Mouse (Mus musculus) forelimb bud, embryonic 11.5 days (tissue): ENCODE results near the gene Rfesd.

Experiments used
- DNase-seq: peaks from one replicate; pipeline ENCODE4 v3.0.0-alpha.2; 2012; ENCODE audit warnings: low read depth, low spot score

The Rfesd gene

DNA sequence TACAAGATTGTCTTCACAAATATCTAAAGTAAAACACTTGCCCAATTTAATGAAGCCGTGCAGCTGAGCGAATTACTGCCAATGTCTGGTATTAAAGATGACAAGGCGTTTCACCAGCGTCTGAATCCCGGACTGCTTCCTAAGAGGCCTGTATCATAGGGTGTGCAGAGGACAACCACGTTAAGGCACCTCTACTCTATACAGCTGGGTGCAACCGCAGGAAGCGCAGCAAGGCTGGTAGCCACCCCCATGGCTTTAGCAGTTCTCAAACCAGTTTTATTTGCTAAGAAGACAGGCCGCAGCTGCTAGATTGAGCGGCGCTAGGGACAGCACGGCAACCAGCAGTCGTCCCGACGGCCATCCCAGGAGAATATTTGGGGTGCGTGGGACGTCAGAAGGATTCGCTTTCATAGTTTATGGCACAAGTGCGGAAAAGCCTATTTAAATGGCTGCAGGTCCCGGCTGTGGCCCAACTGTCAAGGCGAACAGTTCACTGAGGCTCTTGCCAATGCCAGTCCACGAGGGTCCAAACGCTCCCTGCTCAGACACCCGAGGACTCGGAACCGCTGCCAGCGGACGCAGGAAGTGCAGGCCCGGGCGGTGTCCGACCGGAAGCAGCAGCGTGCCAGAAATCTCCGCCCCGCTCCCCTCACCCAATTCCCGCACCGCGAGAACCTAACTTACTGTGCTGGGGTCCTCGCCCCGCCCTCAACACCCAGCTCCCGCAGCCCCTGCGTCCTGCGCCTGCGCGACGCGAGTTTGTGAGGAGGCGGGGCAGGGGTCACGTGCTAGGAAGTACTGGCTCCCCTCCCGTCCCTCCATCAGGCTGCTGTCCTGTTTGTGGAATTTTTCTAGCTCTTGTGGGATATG is at the start of gene Rfesd:
Rfesd (minus strand) TSS at position 746 of the 870 bp plus-strand sequence.
- DNase-seq = peak; percentile 98

DNA sequence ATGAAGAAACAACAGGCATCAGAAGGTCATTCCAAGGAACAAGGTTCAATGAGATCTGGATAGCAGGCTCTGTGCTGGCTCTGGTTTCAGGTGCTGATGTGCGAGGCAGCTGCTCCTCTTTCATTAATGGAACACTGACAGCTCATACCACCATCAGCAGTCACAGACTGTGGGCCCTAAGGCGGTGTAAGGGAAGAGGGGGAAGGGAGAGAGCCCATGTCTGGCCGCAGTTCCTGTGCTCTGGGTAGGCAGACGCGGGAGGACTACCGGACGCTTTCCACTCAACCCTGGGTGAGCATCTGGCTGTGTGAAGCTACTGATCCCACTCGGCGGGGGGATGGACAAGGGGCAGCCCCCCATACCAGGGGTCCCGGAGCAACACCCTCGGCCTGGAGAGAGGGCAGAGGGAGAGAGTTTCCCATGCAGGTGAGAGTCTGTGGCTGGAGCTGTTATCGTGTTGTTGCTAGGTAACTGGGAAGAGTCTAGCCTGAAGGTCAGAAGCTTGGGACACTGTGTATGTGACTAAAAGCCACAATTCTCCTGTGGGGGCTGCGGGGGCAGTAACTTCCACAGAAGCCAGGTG is 45.9 kb upstream of the Rfesd start:
- no peak for DNase-seq

DNA sequence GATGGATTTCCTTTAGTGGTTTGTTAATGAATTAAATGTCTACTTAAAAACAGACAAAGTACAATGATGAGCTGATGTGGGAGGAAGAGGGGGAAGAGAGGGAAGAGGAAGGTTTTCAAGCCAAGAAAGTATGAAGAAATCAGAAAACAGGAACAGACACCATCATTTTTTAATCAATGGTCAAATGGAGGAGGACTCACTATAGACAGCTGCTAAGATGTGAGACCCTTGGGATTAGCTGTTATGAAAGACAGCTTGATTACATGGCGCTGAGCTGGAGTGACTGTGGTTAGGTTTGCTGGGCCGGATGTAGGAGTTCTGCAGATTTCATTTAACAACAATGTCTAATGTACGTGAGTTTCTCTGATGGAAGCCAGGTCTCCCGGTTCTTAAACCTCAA is 45.0 kb upstream of the Rfesd start:
- DNase-seq = no peak

DNA sequence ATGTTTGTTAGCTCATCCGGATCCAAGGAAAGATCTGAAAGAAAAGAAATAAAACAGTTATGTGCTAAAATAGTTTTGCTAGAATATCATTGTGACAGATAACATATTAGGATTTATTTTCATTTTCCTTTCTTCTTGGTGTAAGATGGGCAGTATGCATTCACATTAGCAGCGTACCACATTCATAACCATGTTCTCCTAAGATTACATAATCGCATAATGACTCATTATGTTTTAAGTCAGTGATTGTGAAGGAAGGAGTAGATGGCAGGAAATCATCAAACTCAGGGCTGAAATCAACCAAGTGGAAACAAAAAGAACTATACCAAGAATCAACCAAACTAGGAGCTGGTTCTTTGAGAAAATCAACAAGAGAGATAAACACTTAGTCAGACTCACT is 44.0 kb upstream of the Rfesd start:
- no peak for DNase-seq

GRCm38 (mm10) chr13:76062126-76062525 is 43.6 kb upstream of the Rfesd start:
- no peak for DNase-seq

DNA sequence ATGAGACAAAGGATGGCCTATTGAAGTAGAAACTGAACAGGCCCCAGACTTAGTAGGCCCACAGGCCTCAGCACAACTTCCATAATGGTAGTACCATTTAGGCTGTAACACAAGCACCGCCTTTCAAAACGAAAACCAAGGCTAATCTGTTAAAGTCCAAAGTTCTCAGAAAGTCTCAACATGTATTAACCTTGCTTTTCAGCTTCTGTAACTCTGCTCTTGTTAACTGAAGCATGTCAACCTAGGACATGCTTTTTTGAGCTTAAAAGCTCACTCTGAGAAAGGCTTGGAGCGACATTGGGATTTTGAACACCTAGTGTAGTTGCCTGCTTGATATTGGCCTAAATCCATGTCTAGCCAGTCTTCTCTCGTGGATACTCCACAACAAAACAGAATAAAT is 41.1 kb upstream of the Rfesd start:
- no peak for DNase-seq

- DNase-seq = no peak
These were observed 38.9 kb upstream of the Rfesd start for GRCm38 (mm10) chr13:76057267-76058069.

GRCm38 (mm10) chr13:76056896-76057266 is 38.4 kb upstream of the Rfesd start, which contains the start of gene Gpr150:
TSS of gene Gpr150 (minus strand) at chr13:76056996.
- no peak for DNase-seq

- peak; percentile 80 for DNase-seq
These were observed 37.8 kb upstream of the Rfesd start for GRCm38 (mm10) chr13:76056261-76056724.

DNA sequence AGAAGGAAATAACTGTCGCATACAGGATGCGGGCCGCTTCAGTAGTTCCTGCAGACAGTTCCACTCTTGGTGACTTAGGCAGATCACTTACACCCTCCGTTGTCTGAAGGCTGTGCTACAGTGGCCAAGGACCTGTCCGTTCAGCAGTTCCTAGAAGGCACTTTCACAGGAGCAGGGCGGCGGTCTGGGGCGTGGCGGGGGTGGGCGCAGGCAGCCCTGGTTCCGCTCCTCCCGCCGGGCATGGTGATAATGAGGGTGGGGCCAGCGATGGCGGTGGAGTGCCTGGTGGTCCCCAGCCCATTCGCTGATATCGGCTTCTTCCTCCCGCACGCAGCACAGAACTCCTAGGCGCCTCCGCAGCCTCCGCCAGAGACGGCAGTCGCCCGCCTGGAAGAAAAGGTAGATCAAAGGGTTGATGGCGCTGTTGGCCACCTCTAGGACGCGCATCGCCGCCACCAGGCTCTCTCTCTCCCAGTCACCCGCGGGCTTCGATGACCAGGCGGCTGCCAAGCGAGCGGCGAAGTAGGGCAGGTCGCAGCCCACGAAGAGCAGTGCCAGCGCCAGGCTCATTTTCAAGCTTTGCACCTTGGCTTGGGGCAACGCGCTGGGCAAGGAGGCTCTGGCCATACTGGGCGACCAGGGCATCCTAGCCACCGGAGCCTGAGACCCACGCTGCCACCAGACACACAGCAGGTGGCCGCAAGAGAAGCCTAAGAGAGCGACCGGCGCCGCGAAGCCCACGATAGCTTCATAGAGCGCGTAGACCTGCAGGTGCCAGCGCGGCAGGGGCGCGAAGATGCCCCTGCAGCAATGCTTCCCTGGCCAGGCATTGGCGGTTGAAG is 37.1 kb upstream of the Rfesd start:
- peak; percentile 21 for DNase-seq

DNA sequence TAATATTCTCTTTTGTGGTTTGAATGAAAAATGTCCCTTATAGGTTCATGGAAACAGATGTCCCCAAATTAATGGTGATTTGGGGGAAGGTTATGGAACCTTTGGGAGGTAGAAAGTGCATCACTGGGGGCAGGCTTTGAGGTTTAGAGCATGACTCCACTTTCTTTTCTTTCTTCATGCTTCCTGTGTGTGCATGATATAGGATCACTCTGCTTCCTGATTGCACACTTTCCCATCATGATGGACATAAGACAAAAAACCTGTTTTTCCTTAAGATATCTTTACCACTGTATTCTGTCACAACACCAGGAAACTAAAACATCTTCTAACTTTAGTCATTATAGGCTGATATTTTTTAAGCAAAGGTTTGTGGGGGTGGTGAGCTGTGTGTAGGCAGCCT is 26.5 kb upstream of the Rfesd start:
- DNase-seq = no peak

DNA sequence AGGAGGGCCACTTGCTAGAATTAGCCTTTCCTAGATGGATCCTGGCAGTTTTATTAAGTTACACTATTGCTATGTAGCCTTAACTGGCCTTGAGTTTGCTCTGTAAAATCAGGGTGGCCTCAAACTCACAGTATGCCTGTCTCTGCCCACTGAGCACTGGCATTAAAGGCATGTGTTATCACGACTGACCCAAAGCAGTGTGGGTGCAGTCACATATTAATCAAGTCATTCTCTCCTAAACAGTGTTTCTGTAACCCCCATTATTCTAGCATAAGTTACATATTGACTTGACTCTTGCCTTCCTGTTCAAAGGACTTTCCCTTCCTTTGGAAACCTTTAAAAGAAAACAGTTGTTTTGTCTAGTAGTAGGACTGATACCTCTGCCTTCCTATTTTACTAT is 23.9 kb upstream of the Rfesd start:
- DNase-seq = no peak

DNA sequence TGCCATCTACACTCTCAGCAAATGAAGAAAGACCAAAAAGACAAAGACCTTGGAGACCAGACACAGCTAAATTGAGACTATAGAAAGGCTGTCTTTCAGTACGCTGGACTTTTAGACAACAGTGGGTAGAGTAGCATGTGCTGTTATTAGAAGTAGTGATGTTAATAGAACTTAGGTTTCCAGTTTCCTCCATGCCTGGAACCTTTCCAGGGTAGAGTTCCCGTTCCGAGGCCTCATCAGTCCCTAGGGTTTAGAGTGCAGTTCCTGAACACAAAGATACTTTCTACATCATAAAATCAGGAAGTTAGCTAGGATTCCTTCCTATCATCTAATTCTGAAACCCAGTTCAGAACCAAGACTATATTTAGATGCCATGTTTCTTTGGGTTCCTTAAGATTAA is 6.1 kb upstream of the Rfesd start:
- DNase-seq = no peak

DNA sequence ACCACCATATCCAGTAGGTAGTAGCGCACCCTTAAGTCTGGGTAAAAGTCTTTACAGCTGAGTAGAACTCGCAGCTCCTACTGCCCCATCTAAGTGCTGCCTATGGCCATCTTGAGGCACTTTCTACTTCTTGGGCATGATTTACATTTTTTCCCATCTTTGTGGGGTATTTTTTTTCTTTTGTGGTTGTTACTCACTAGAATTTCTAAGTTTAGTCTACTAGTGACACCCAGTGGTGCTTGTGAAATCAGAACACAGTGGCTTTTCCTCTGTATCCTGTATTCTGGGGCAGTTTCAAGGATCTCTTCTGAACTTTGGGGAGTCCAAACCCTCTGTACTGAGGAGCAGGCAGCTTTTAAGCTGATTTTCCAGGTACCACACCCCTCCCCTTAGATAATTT is 3.3 kb upstream of the Rfesd start:
- no peak for DNase-seq

DNA sequence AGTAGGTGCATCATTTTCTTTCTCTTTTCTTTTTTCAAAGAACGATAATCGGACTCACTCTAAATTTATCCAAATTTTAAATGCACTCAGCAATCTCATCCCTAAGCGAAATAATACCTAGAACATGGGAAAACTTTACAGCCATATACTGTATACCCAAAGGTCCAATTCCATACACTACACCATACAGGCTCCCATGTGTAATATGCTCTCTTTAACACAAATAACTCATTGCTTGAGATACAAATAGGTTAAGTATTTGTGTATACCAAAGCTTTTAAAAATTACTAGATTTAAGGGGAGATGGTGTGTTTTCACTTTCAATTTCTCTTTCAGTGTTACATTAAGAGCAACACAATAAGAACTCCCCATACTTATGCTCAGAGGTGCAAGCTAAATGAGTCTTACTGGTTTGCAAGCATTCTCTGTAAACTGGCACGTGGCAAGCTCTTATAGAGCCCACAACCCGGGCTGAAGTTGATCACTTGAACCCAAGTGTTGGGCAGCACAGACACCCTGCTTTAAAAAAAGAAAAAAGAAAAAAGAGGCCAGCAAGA is 403 bp upstream of the Rfesd start:
- no peak for DNase-seq

DNA sequence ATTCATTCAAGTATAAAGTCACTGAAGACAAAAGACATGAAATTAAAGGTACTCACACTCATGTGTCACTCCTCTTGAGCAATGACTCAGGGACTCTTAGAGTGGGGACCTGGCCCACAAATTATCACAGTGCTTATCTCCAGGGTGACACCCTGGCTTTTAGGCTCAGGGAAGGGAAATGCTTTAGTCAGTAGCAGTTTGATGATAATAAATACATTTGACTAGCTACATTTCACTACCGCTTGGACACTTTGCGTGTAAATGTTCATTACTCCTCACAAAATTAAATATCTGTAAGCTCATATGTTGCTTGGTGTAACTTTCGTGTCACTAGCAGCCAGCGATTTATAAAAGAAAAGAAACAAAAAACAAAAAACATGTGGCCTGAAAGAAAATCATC is 1.1 kb downstream of the Rfesd start:
- no peak for DNase-seq

- no peak for DNase-seq
These were observed 4.0 kb downstream of the Rfesd start for GRCm38 (mm10) chr13:76014511-76014910.

DNA sequence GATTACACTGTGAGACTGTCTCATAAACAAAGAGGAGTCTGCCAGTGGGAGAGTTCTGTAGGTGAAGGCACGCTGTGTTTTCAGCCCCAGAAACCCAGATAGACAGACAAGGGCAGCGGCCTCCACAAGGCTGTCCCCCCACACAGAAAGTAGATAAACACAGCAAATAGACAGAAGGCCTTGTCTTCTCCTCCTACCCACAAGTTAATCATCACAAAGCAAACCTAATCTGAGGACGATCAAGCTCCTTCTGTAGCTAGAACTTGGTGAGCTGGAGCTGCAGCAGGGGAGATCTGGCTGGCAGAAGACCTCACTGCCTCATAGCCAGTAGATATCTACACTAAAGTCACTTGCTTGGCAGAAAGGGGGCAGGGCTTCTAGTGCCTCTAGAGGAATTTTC is 15.2 kb downstream of the Rfesd start:
- DNase-seq = no peak

GRCm38 (mm10) chr13:75992169-75993028 is 26.1 kb downstream of the Rfesd start:
- peak; percentile 74 for DNase-seq

- no peak for DNase-seq
These were observed 30.4 kb downstream of the Rfesd start for GRCm38 (mm10) chr13:75988096-75988495.
